Mouse (Mus musculus) left cerebral cortex, adult 8-10 months (tissue): ENCODE measurements around the gene Ganc. TPM values are rescaled to one million over a fixed set of nuclear protein-coding genes. Genes with fewer than 3 reads are reported as not detected.

ENCODE experiments used
- DNase-seq, 2 experiments: peaks; one replicate each; pipeline ENCODE4 v3.0.0; 2022; ENCODE audit warnings: low spot score in 2 of 2
- total RNA-seq, 4 experiments: library from RNA; stranded (reverse); gene quantifications; 2 replicates each; pipeline ENCODE4 v1.2.4; 2022

Ganc gene
- total RNA-seq, 4 experiments from 2014 or later: 14.2 to 18.3 (median 16.2) TPM

GRCm38 (mm10) chr2:120501136-120501918 lies 97.6 kb downstream of the Ganc start:
- DNase-seq: no peak

- DNase-seq: no peak
These were observed 98.4 kb downstream of the Ganc start for GRCm38 (mm10) chr2:120501931-120502604.

GRCm38 (mm10) chr2:120502605-120502990 lies 98.9 kb downstream of the Ganc start:
- DNase-seq: no peak

- DNase-seq: no peak
These were observed 99.4 kb downstream of the Ganc start for GRCm38 (mm10) chr2:120503094-120503493.

- DNase-seq: no peak
These were observed 100.3 kb downstream of the Ganc start for GRCm38 (mm10) chr2:120503992-120504391.

Other genes with a start within 250 kb of the Ganc start
- 10 to 100 TPM; 13.5 to 20.3 (median 16.0) TPM for gene Ehd4, start 249.3 kb upstream of the Ganc start, total RNA-seq
- 10 to 100 TPM; 21.3 to 26.6 (median 22.6) TPM for gene Pla2g4e, start 158.6 kb upstream of the Ganc start, total RNA-seq
- not detected for gene Pla2g4d, start 114.7 kb upstream of the Ganc start, total RNA-seq
- gene Pla2g4f, start 89.7 kb upstream of the Ganc start, total RNA-seq: not detected
- 10 to 100 TPM; 64.7 to 71.1 (median 69.0) TPM for gene Vps39, start 50.8 kb upstream of the Ganc start, total RNA-seq
- 10 to 100 TPM; 36.3 to 37.0 (median 36.4) TPM for gene Tmem87a, start 217 bp downstream of the Ganc start, total RNA-seq
- gene Capn3, start 52.1 kb downstream of the Ganc start, total RNA-seq: 10 to 100 TPM in 1 of 4 experiments, 1 to 10 TPM in 3; 3.5 to 12.5 (median 5.0) TPM
- 100 to 1,000 TPM; 163 to 184 (median 173) TPM for gene Zfp106, start 159.9 kb downstream of the Ganc start, total RNA-seq
- 10 to 100 TPM; 20.0 to 22.9 (median 21.3) TPM for gene Snap23, start 163.8 kb downstream of the Ganc start, total RNA-seq
- gene Haus2, start 205.5 kb downstream of the Ganc start, total RNA-seq: 10 to 100 TPM; 12.9 to 16.1 (median 14.1) TPM
- gene Lrrc57, start 205.6 kb downstream of the Ganc start, total RNA-seq: 10 to 100 TPM; 27.0 to 37.3 (median 29.3) TPM
- gene Stard9, start 225.2 kb downstream of the Ganc start, total RNA-seq: 10 to 100 TPM in 3 of 4 experiments, 1 to 10 TPM in 1; 9.9 to 11.5 (median 11.3) TPM